Mouse (Mus musculus) C2C12 (cell line): Measurements from ENCODE around the gene Emilin1. TPM values are rescaled to one million over a fixed set of nuclear protein-coding genes. Genes with fewer than 3 reads are reported as not detected.
A peak's percentile ranks its signal among the peaks of the same experiment; 100 is the strongest.

Experiments
- H3K27me3 ChIP-seq: one replicate; pipeline ENCODE4 v1.6.1; 2011; ENCODE audit not compliant: control insufficient read depth, insufficient read depth, insufficient read length
- H3K36me3 ChIP-seq: one replicate; pipeline ENCODE4 v1.6.1; 2011; ENCODE audit not compliant: control insufficient read depth, insufficient read depth
- H3K4me3 ChIP-seq: one replicate; pipeline ENCODE4 v1.5.1; 2011; ENCODE audit warnings: mild to moderate bottlenecking, control low read depth; ENCODE audit not compliant: poor library complexity, insufficient read depth, severe bottlenecking
- H3K79me2 ChIP-seq: one replicate; pipeline ENCODE4 v1.6.1; 2011; ENCODE audit not compliant: control insufficient read depth, insufficient read depth
- H3K79me3 ChIP-seq: one replicate; pipeline ENCODE4 v1.6.1; 2011; ENCODE audit warnings: low read depth, control low read depth
- H3ac ChIP-seq: one replicate; pipeline ENCODE3; 2011; ENCODE audit warnings: low read depth; ENCODE audit not compliant: control insufficient read depth, insufficient read length
- CEBPB ChIP-seq: IDR thresholded peaks from one replicate; pipeline ENCODE4 v1.6.1; 2011; ENCODE audit warnings: low read depth, mild to moderate bottlenecking, control low read depth, moderate library complexity
- CTCF ChIP-seq: IDR thresholded peaks from one replicate; pipeline ENCODE4 v1.5.1; 2011; ENCODE audit not compliant: control insufficient read depth, insufficient read depth, insufficient read length
- FOSL1 ChIP-seq: IDR thresholded peaks from one replicate; pipeline ENCODE4 v1.8.0; 2011; ENCODE audit warnings: mild to moderate bottlenecking, low read length; ENCODE audit not compliant: poor library complexity, insufficient read depth, severe bottlenecking
- MAX ChIP-seq: IDR thresholded peaks from one replicate; pipeline ENCODE4 v1.6.1; 2011; ENCODE audit warnings: mild to moderate bottlenecking, control low read depth
- MYOD1 ChIP-seq: IDR thresholded peaks from one replicate; pipeline ENCODE4 v1.6.1; 2011; ENCODE audit warnings: low read depth; ENCODE audit not compliant: control insufficient read depth, insufficient read length
- MYOG ChIP-seq: IDR thresholded peaks from one replicate; pipeline ENCODE4 v1.6.1; 2011; ENCODE audit not compliant: control insufficient read depth, insufficient read length; ENCODE audit errors: extremely low read depth
- USF1 ChIP-seq: IDR thresholded peaks from one replicate; pipeline ENCODE4 v1.6.1; 2011; ENCODE audit warnings: low read depth, mild to moderate bottlenecking, control low read depth, moderate library complexity
- polyA plus RNA-seq: library from polyadenylated mRNA; unstranded; fragments of >200 nt; fragmentation: generic; extraction: Trizol; gene quantifications from one replicate; pipeline ENCODE4 v1.2.1, GENCODE M21; 2012; ENCODE audit warnings: missing spikeins

Gene Emilin1
- polyA plus RNA-seq, 1 experiment, result 9.9 TPM

GRCm38 (mm10) chr5:30908426-30909299 lies 4.5 kb upstream of the Emilin1 start:
- peaks cover 39% of the 10 kb centered on the region for H3K79me2 ChIP-seq
- TF ChIP-seq MYOG, result no peak
- no peak for TF ChIP-seq FOSL1
- TF ChIP-seq MYOD1, result no peak
- TF ChIP-seq USF1, result no peak
- no peak for TF ChIP-seq CEBPB
- no peak for TF ChIP-seq CTCF
- no peak for TF ChIP-seq MAX
- H3ac ChIP-seq, result peak overlapping the region; percentile 54
- H3K36me3 ChIP-seq, result peaks cover 25% of the 10 kb centered on the region
- no peaks in the 10 kb centered on the region for H3K27me3 ChIP-seq
- peaks cover 26% of the 10 kb centered on the region for H3K79me3 ChIP-seq
- no peak overlapping the region for H3K4me3 ChIP-seq

GRCm38 (mm10) chr5:30909300-30909659 lies 3.9 kb upstream of the Emilin1 start:
- Histone ChIP-seq H3K4me3 (no peak overlapping the region), H3K79me3 (peaks cover 23% of the 10 kb centered on the region), H3K79me2 (peaks cover 39% of the 10 kb centered on the region), H3ac (no peak overlapping the region), H3K36me3 (peaks cover 19% of the 10 kb centered on the region), H3K27me3 (no peaks in the 10 kb centered on the region)
- TF ChIP-seq MYOG (no peak), MYOD1 (no peak), CTCF (no peak), USF1 (no peak), FOSL1 (no peak), CEBPB (no peak), MAX (no peak)

GRCm38 (mm10) chr5:30909863-30910262 lies 3.3 kb upstream of the Emilin1 start:
- no peak for TF ChIP-seq CEBPB
- TF ChIP-seq MYOG, result no peak
- no peak for TF ChIP-seq FOSL1
- no peak for TF ChIP-seq MAX
- no peak for TF ChIP-seq CTCF
- TF ChIP-seq MYOD1, result no peak
- no peak for TF ChIP-seq USF1
- Histone ChIP-seq H3K79me2 (peaks cover 39% of the 10 kb centered on the region), H3K27me3 (no peaks in the 10 kb centered on the region), H3K79me3 (peaks cover 23% of the 10 kb centered on the region), H3K4me3 (no peak overlapping the region), H3ac (no peak overlapping the region), H3K36me3 (peaks cover 13% of the 10 kb centered on the region)

GRCm38 (mm10) chr5:30910481-30910880 lies 2.7 kb upstream of the Emilin1 start:
- no peak overlapping the region for H3K4me3 ChIP-seq
- peaks cover 18% of the 10 kb centered on the region for H3K79me3 ChIP-seq
- peaks cover 36% of the 10 kb centered on the region for H3K79me2 ChIP-seq
- no peak overlapping the region for H3ac ChIP-seq
- H3K27me3 ChIP-seq, result no peaks in the 10 kb centered on the region
- peaks cover 7% of the 10 kb centered on the region for H3K36me3 ChIP-seq
- TF ChIP-seq CEBPB (peak; percentile 54), USF1 (no peak)

- no peak for TF ChIP-seq FOSL1
- no peaks in the 10 kb centered on the region for H3K36me3 ChIP-seq
- H3K27me3 ChIP-seq, result no peaks in the 10 kb centered on the region
- H3K79me3 ChIP-seq, result peaks cover 2% of the 10 kb centered on the region
- no peak overlapping the region for H3K4me3 ChIP-seq
- H3K79me2 ChIP-seq, result peaks cover 19% of the 10 kb centered on the region
- no peak overlapping the region for H3ac ChIP-seq
Measured at GRCm38 (mm10) chr5:30912156-30912555, 1.0 kb upstream of the Emilin1 start.

GRCm38 (mm10) chr5:30914101-30914635 lies 966 bp downstream of the Emilin1 start:
- no peak overlapping the region for H3ac ChIP-seq
- peak overlapping the region; percentile 23 for H3K4me3 ChIP-seq
- no peaks in the 10 kb centered on the region for H3K36me3 ChIP-seq
- no peaks in the 10 kb centered on the region for H3K27me3 ChIP-seq
- H3K79me2 ChIP-seq, result peaks cover 16% of the 10 kb centered on the region
- no peak for TF ChIP-seq FOSL1
- no peaks in the 10 kb centered on the region for H3K79me3 ChIP-seq
